Mouse (Mus musculus): ENCODE measurements at regions not wholly inside any gene's neighbourhood (a gene's known extent, or its start where the extent isn't known, plus 50 kb on each side); places are given as distances from the start of the nearest gene placed in this dataset.

GRCm38 (mm10) chr1:120754337-120754736, 152.1 kb downstream of the En1 start:
- no peaks in the 10 kb centered on the region for H3K27me3 ChIP-seq (ENCODE audit: control insufficient read depth, insufficient read depth, insufficient read length)
- H3K4me3 ChIP-seq (ENCODE audit: insufficient read depth, poor library complexity, severe bottlenecking): no peak overlapping the region
- H3K79me3 ChIP-seq (ENCODE audit: low read depth): no peaks in the 10 kb centered on the region
- no peak overlapping the region for H3ac ChIP-seq (ENCODE audit: control insufficient read depth, insufficient read length, low read depth)
- no peaks in the 10 kb centered on the region for H3K79me2 ChIP-seq (ENCODE audit: control insufficient read depth, insufficient read depth)
- H3K36me3 ChIP-seq (ENCODE audit: control insufficient read depth, insufficient read depth): no peaks in the 10 kb centered on the region
- no peak for TF ChIP-seq MYOD1 (IDR thresholded peaks at IDR 0.05; ENCODE audit: control insufficient read depth, insufficient read length, low read depth)
- no peak for TF ChIP-seq MAX (IDR thresholded peaks at IDR 0.05)
- TF ChIP-seq USF1 (IDR thresholded peaks at IDR 0.05; ENCODE audit: low read depth): no peak
- TF ChIP-seq CEBPB (IDR thresholded peaks at IDR 0.05; ENCODE audit: low read depth): no peak
- TF ChIP-seq FOSL1 (IDR thresholded peaks at IDR 0.05; ENCODE audit: insufficient read depth, low read length, poor library complexity, severe bottlenecking): no peak
- no peak for TF ChIP-seq CTCF (IDR thresholded peaks at IDR 0.05; ENCODE audit: control insufficient read depth, insufficient read depth, insufficient read length)
- TF ChIP-seq MYOG (IDR thresholded peaks at IDR 0.05; ENCODE audit: control insufficient read depth, extremely low read depth, insufficient read length): no peak

GRCm38 (mm10) chr1:120757283-120757821, 155.1 kb downstream of the En1 start:
- no peaks in the 10 kb centered on the region for H3K79me3 ChIP-seq (ENCODE audit: low read depth)
- H3K4me3 ChIP-seq (ENCODE audit: insufficient read depth, poor library complexity, severe bottlenecking): no peak overlapping the region
- no peaks in the 10 kb centered on the region for H3K27me3 ChIP-seq (ENCODE audit: control insufficient read depth, insufficient read depth, insufficient read length)
- H3K36me3 ChIP-seq (ENCODE audit: control insufficient read depth, insufficient read depth): no peaks in the 10 kb centered on the region
- TF ChIP-seq CEBPB (IDR thresholded peaks at IDR 0.05; ENCODE audit: low read depth) (no peak), USF1 (IDR thresholded peaks at IDR 0.05; ENCODE audit: low read depth) (peak; percentile 88), FOSL1 (IDR thresholded peaks at IDR 0.05; ENCODE audit: insufficient read depth, low read length, poor library complexity, severe bottlenecking) (no peak), MAX (IDR thresholded peaks at IDR 0.05) (peak; percentile 72)
- H3K79me2 ChIP-seq (ENCODE audit: control insufficient read depth, insufficient read depth): no peaks in the 10 kb centered on the region
- H3ac ChIP-seq (ENCODE audit: control insufficient read depth, insufficient read length, low read depth): no peak overlapping the region

- Histone ChIP-seq H3ac (ENCODE audit: control insufficient read depth, insufficient read length, low read depth) (peak overlapping the region; percentile 4), H3K36me3 (ENCODE audit: control insufficient read depth, insufficient read depth) (no peaks in the 10 kb centered on the region), H3K4me3 (ENCODE audit: insufficient read depth, poor library complexity, severe bottlenecking) (no peak overlapping the region), H3K79me2 (ENCODE audit: control insufficient read depth, insufficient read depth) (no peaks in the 10 kb centered on the region), H3K27me3 (ENCODE audit: control insufficient read depth, insufficient read depth, insufficient read length) (no peaks in the 10 kb centered on the region), H3K79me3 (ENCODE audit: low read depth) (no peaks in the 10 kb centered on the region)
- no peak for TF ChIP-seq MAX (IDR thresholded peaks at IDR 0.05)
- TF ChIP-seq FOSL1 (IDR thresholded peaks at IDR 0.05; ENCODE audit: insufficient read depth, low read length, poor library complexity, severe bottlenecking): no peak
- no peak for TF ChIP-seq CEBPB (IDR thresholded peaks at IDR 0.05; ENCODE audit: low read depth)
- TF ChIP-seq MYOD1 (IDR thresholded peaks at IDR 0.05; ENCODE audit: control insufficient read depth, insufficient read length, low read depth): no peak
- no peak for TF ChIP-seq MYOG (IDR thresholded peaks at IDR 0.05; ENCODE audit: control insufficient read depth, extremely low read depth, insufficient read length)
- no peak for TF ChIP-seq CTCF (IDR thresholded peaks at IDR 0.05; ENCODE audit: control insufficient read depth, insufficient read depth, insufficient read length)
- TF ChIP-seq USF1 (IDR thresholded peaks at IDR 0.05; ENCODE audit: low read depth): no peak
These were observed 156.0 kb downstream of the En1 start for GRCm38 (mm10) chr1:120758172-120758571.

- H3K36me3 ChIP-seq (ENCODE audit: control insufficient read depth, insufficient read depth): no peaks in the 10 kb centered on the region
- H3K79me2 ChIP-seq (ENCODE audit: control insufficient read depth, insufficient read depth): no peaks in the 10 kb centered on the region
- TF ChIP-seq USF1 (IDR thresholded peaks at IDR 0.05; ENCODE audit: low read depth): peak; percentile 46
- no peak for TF ChIP-seq CEBPB (IDR thresholded peaks at IDR 0.05; ENCODE audit: low read depth)
- TF ChIP-seq CTCF (IDR thresholded peaks at IDR 0.05; ENCODE audit: control insufficient read depth, insufficient read depth, insufficient read length): no peak
- TF ChIP-seq MYOD1 (IDR thresholded peaks at IDR 0.05; ENCODE audit: control insufficient read depth, insufficient read length, low read depth): peak; percentile 28
- no peak for TF ChIP-seq FOSL1 (IDR thresholded peaks at IDR 0.05; ENCODE audit: insufficient read depth, low read length, poor library complexity, severe bottlenecking)
- TF ChIP-seq MAX (IDR thresholded peaks at IDR 0.05): peak; percentile 84
- no peak for TF ChIP-seq MYOG (IDR thresholded peaks at IDR 0.05; ENCODE audit: control insufficient read depth, extremely low read depth, insufficient read length)
- no peaks in the 10 kb centered on the region for H3K27me3 ChIP-seq (ENCODE audit: control insufficient read depth, insufficient read depth, insufficient read length)
- H3K79me3 ChIP-seq (ENCODE audit: low read depth): no peaks in the 10 kb centered on the region
- H3ac ChIP-seq (ENCODE audit: control insufficient read depth, insufficient read length, low read depth): no peak overlapping the region
- H3K4me3 ChIP-seq (ENCODE audit: insufficient read depth, poor library complexity, severe bottlenecking): no peak overlapping the region
These were observed 156.5 kb downstream of the En1 start for GRCm38 (mm10) chr1:120758762-120759161.

- H3K79me3 ChIP-seq (ENCODE audit: low read depth): no peaks in the 10 kb centered on the region
- H3ac ChIP-seq (ENCODE audit: control insufficient read depth, insufficient read length, low read depth): no peak overlapping the region
- H3K27me3 ChIP-seq (ENCODE audit: control insufficient read depth, insufficient read depth, insufficient read length): no peaks in the 10 kb centered on the region
- TF ChIP-seq CEBPB (IDR thresholded peaks at IDR 0.05; ENCODE audit: low read depth) (no peak), MYOG (IDR thresholded peaks at IDR 0.05; ENCODE audit: control insufficient read depth, extremely low read depth, insufficient read length) (no peak), MYOD1 (IDR thresholded peaks at IDR 0.05; ENCODE audit: control insufficient read depth, insufficient read length, low read depth) (no peak)
- H3K4me3 ChIP-seq (ENCODE audit: insufficient read depth, poor library complexity, severe bottlenecking): no peak overlapping the region
- no peaks in the 10 kb centered on the region for H3K79me2 ChIP-seq (ENCODE audit: control insufficient read depth, insufficient read depth)
- no peaks in the 10 kb centered on the region for H3K36me3 ChIP-seq (ENCODE audit: control insufficient read depth, insufficient read depth)
These were observed 157.2 kb downstream of the En1 start for GRCm38 (mm10) chr1:120759380-120759779.

- TF ChIP-seq FOSL1 (IDR thresholded peaks at IDR 0.05; ENCODE audit: insufficient read depth, low read length, poor library complexity, severe bottlenecking): no peak
- TF ChIP-seq USF1 (IDR thresholded peaks at IDR 0.05; ENCODE audit: low read depth): no peak
- TF ChIP-seq CTCF (IDR thresholded peaks at IDR 0.05; ENCODE audit: control insufficient read depth, insufficient read depth, insufficient read length): no peak
- no peak for TF ChIP-seq CEBPB (IDR thresholded peaks at IDR 0.05; ENCODE audit: low read depth)
- no peak for TF ChIP-seq MAX (IDR thresholded peaks at IDR 0.05)
- no peak for TF ChIP-seq MYOG (IDR thresholded peaks at IDR 0.05; ENCODE audit: control insufficient read depth, extremely low read depth, insufficient read length)
- no peak for TF ChIP-seq MYOD1 (IDR thresholded peaks at IDR 0.05; ENCODE audit: control insufficient read depth, insufficient read length, low read depth)
- H3ac ChIP-seq (ENCODE audit: control insufficient read depth, insufficient read length, low read depth): no peak overlapping the region
- H3K36me3 ChIP-seq (ENCODE audit: control insufficient read depth, insufficient read depth): no peaks in the 10 kb centered on the region
- H3K27me3 ChIP-seq (ENCODE audit: control insufficient read depth, insufficient read depth, insufficient read length): no peaks in the 10 kb centered on the region
- H3K4me3 ChIP-seq (ENCODE audit: insufficient read depth, poor library complexity, severe bottlenecking): no peak overlapping the region
- no peaks in the 10 kb centered on the region for H3K79me2 ChIP-seq (ENCODE audit: control insufficient read depth, insufficient read depth)
- H3K79me3 ChIP-seq (ENCODE audit: low read depth): no peaks in the 10 kb centered on the region
These were observed 159.1 kb downstream of the En1 start for GRCm38 (mm10) chr1:120761364-120761763.
